Mouse (Mus musculus) right cerebral cortex, adult 2 months (tissue): ENCODE measurements around the gene Crhbp.

Experiments used
- DNase-seq, 2 experiments: peaks; one replicate each; pipeline ENCODE4 v3.0.0; 2021 to 2022; ENCODE audit warnings: low spot score in 2 of 2

Crhbp gene

GRCm38 (mm10) chr13:95444824-95445223, at the start of gene Crhbp:
Crhbp (minus strand) TSS chr13:95444924.
- DNase-seq, result no peak

DNA sequence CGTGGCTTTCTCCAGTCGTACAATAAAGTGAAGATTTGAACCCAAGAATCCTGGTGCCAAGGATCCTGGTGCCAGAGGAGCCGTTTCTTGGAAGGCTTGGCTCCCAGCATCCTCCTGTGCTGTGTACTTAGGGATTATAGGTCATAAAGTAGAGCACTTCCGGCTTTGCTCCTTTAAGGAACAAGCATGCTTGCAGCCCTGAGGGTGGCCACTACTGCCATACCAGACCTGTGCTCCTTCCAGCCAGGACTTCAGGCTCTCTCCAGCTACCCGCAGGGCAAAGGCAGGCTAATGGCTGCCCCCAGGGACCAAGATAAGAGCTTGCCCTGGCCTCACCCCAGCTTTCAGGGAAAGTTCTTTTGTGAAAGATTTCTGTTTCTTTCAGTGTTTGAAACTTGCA, 48.6 kb upstream of the Crhbp start:
- no peak for DNase-seq

- no peak for DNase-seq
These were observed 46.6 kb upstream of the Crhbp start for GRCm38 (mm10) chr13:95491327-95491726.

GRCm38 (mm10) chr13:95484664-95485063, 39.9 kb upstream of the Crhbp start:
- DNase-seq, result no peak

GRCm38 (mm10) chr13:95481428-95481827, 36.7 kb upstream of the Crhbp start:
- DNase-seq, result peak; percentile 88 to 90

DNA sequence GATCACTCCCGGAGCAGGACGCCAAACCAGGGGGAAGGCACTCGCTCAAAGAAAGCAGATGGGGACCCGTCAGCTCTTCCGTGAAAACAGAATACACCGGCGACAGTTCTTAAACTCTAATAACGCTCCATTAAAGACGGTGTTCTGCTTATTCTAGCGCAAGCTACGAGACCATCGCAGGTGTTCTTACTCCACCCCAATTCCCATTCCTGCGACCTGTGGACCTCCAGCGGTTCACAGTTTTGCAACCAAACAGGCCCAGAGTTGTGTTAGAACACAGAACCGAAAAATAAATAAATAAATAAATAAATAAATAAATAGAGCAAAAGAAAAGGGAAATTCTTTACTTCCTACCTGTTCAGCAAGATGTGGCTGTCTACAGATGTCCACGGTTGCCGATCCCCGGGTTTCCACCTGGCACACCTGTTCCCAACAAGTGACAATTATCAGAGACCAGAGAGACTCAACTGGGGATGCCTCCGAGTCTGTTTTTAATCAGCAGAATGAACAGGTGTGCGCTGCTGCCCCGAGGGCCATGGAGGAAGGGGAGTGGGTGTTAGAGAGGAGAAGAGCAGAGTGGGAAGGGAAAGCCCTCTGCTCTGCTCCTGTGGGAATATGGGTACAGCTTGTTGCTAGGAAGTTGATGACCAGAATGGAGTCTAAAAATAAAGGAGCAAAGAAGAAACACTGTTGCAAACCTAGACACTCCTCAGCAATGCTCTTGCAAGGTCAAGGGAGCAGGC, 34.1 kb upstream of the Crhbp start, which contains the start of gene S100z:
S100z (minus strand) TSS at position 51 of the 743 bp plus-strand sequence.
- no peak for DNase-seq

DNA sequence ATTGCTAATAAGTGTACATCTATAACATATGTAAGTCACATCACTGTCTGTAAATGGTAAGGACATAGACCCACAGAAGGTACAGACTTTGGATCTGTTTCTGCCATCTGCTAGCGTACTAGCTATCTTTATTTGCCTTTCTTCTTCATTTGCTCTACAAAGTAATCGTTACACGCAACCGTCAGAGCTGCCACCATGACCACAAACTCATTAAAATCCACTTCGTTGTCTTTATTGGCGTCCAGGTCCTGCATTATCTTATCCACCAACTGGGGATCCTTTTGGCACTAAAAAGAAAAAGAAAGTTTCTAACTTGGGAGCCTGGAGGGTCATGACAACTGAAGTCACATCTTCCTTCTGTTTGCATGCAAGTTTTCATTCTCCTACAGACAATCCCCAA, 32.4 kb upstream of the Crhbp start:
- no peak for DNase-seq

- DNase-seq, result no peak
These were observed 30.4 kb upstream of the Crhbp start for GRCm38 (mm10) chr13:95475124-95475523.

- no peak for DNase-seq
These were observed 29.6 kb upstream of the Crhbp start for GRCm38 (mm10) chr13:95474294-95474693.

- DNase-seq, result no peak
These were observed 26.2 kb upstream of the Crhbp start for GRCm38 (mm10) chr13:95470970-95471369.

- DNase-seq, result no peak
These were observed 6.8 kb upstream of the Crhbp start for GRCm38 (mm10) chr13:95451529-95451928.

GRCm38 (mm10) chr13:95450636-95451210, 6.0 kb upstream of the Crhbp start:
- no peak for DNase-seq

DNA sequence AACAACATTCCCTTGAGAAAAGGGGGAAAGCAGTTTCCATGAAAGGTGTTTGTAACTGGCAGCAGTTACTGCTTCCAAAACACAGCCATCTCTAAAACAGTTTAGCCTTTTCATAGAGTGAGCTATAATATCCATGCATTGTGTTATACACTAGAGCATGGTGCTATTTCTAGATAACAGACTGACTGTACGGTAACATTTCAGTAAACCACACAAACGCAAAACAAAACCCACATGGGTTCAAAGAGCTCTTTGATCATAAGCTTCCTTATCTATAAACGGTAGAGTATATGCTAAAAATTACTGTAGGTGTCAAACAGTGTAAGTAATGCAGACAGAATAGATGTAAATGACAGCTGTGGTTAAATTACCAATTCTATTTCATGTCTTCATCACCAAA, 5.0 kb upstream of the Crhbp start:
- no peak for DNase-seq

- no peak for DNase-seq
These were observed 433 bp downstream of the Crhbp start for GRCm38 (mm10) chr13:95444291-95444690.

DNA sequence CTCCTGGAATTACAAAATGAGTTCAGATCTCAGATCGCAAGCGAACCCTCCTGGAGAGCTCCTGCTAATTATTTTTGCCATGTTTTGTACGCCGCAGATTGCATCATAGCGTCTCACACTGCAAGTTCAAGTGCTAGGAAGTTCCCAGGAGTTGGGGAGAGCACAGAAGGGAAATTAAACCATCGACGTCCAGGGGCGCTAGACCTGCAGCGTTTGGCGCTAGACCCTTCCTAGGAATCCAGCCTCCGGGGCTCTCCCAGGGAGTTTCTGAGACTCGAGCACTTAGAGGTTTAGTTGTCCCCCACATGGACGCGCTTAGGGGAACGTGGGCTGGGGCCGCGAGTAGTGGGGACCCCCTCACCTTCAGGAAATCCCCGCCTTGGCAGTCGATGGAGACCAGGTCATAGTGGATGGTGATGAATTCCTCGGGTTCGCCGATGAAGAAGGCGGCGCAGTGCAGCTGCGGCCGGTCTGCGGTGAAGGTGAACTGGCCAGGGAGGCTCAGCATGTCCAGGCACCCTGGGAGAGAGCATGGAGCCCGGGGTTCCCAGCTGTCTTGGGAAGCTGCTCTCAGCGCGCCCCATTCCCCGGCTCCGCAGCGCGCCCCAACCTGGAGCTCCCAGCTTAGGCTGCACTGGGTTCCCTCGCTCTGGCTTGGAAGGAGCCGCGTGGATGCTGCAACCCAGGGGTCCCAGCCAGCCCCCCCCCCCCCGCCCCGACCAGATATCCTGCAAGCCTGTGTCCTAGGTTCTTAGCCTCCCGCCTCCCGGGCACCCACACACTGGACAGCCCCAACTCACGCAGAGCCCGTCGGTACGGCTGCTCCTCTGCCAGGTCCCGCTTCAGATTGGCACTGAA, 1.1 kb downstream of the Crhbp start:
- no peak for DNase-seq

GRCm38 (mm10) chr13:95442901-95443300, 1.8 kb downstream of the Crhbp start:
- no peak for DNase-seq

DNA sequence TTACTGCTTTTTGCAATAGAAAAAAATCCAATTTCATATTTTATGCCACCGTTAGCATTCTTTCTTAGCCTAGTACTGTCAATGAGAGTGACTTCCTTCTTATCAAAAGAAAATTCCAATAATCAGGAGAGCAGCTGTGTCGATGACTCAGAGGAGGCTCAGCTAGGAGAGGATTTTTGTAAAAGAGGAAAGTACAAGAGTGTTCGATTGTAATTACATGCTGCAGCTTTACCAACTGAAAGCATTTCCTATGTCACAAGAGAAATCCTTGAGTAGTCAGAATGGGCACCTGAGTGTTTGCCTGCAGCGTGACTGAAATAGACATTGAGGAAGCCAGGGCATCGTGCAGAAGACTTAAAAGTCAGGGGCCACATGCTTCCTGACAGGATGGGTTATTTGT, 5.2 kb downstream of the Crhbp start:
- no peak for DNase-seq

DNA sequence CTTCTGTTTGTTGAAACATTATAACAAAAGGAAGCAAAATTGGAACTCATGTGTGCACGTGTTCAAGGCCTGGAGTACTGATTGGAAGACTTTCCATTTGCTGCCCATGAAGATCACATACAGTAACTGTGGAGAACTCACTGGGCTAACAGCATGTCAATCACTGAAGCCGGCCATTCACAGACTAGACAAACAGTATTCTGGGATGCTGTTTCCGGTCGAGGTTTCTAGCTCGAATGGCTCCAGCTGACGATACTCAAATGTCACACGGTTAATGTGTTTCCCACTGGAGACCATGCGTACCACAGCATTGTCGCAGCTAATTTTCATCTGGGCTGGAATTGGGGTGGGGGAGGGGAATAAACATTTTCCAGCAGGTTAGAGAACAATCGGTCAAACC, 13.0 kb downstream of the Crhbp start:
- no peak for DNase-seq

DNA sequence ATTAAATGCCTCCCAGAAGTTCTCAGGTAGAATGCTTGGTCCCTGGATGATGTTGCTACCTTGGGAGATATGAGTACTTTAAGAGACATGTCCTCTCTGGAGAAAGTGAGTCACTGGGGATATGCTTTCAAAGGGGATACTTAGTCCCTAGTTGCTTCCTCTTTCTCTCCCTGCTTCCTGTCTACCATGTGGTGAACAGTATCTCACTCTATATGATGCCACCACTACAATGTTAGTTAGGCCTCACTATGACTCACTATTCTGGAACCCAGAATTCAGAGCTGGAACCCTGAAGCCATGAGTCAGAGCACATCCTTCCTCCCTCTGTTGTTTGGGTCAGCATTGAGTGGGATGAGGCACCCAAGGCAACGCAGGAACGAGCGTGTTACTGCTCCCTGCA, 17.2 kb downstream of the Crhbp start:
- no peak for DNase-seq

DNA sequence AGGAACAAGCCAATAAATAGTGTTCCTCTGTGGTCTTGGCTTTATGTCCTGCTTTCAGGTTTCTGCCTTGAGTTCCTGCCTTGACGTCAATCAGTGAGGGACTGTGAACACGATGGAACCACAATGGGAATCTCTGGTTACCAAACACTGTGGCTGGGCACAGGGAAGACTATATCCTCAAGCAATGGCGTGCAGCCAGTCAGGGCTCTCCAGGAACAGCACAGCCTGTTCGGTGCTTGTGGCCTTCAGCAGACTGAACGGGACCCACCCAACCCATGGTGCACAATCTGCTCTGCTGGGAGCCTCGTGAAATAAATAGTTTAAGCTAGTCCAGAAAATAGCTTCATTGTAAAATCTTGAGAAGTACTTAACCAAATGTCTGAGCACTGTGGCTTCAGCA, 18.3 kb downstream of the Crhbp start:
- DNase-seq, result no peak

GRCm38 (mm10) chr13:95425484-95425883, 19.2 kb downstream of the Crhbp start:
- no peak for DNase-seq

DNA sequence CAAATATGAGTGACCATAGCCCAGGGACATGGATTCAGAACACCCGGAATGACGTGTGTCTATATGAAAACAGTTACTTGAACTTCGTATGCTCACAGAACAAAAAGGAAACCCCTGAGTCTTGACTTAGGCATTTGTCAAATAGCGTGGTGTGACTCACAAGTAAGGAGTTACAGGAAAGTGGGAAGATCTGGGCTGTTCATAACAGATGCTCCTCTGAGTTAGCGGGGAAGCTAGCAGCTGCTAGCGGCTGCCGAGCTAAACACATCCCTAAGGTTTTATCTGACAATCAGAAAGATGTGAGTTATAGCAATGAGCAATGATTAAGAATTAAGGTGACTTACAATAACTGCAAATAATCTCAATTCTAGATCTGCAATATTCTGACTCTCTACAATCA, 19.8 kb downstream of the Crhbp start:
- DNase-seq, result peak; percentile 34 to 42
